Mouse (Mus musculus): ENCODE results near the gene Gm8653. TPM values are rescaled to one million over a fixed set of nuclear protein-coding genes. Genes with fewer than 3 reads are reported as not detected.
"Not testable (repeated sequence)": the region's sequence is repeated elsewhere in the genome, so short reads cannot be mapped to it uniquely, and the experiment has no call there.

Gm8653 gene
- polyA plus RNA-seq (2015; fragmentation: Nextera tagmentation; extraction: Ambion mirVana): not detected in 2 replicates

DNA sequence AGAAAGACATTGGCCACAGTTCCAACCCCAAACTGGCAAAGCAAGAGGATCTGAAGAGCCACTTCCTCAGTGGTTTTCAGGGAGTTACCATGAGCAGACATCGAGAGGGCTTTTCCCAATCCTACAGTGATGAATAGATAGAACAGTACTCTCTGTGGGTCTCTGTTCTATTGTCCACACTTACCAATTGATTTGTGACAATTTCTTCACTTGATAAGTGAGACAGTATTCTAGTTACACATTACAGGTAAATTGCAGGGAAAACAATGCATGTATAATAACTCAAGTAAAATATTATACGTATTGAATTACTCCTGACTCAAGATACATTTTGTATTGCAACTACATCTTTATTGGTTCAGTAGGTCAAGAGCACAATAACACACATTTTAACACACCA is at the start of gene Gm8653:
Gm8653 (minus strand) TSS at position 101 of the 400 bp plus-strand sequence.
- H3K9me3 ChIP-seq; H3K27me3 ChIP-seq; H3K36me3 ChIP-seq; H3K4me3 ChIP-seq; H3K4me1 ChIP-seq; H3K9ac ChIP-seq (replicated peaks); H3K4me2 ChIP-seq (replicated peaks); H3K27ac ChIP-seq (replicated peaks); ATAC-seq (replicated peaks): not testable (repeated sequence)
- WGBS: no CpG with 5 or more reads among the region's 2 CpGs

GRCm38 (mm10) chr7:22229384-22229783 is 28.3 kb upstream of the Gm8653 start, which contains the start of gene Gm8453:
TSS of gene Gm8453 (minus strand) at chr7:22229484.
- 18% methylated on average over 2 of the region's 2 CpGs for WGBS
- not testable (repeated sequence) for ATAC-seq (replicated peaks); H3K9me3 ChIP-seq

DNA sequence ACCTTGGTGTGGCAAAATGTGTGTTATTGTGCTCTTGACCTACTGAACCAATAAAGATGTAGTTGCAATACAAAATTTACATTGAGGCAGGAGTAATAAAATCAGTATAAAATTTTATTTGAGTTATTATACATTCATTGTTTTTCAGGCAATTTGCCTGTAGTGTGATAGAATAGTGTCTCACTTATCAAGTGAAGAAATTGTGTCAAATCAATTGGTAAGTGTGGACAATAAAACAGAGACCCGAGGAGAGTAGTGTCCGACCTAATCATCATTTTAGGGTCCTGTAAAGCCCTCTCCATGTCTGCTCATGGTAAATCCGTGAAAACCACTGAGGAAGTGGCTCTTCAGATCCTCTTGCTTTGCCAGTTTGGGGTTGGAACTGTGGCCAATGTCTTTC is 12.0 kb downstream of the Gm8653 start, which contains the start of gene Vmn1r143:
Vmn1r143 (plus strand) TSS at position 301 of the 400 bp plus-strand sequence.
- H3K4me2 ChIP-seq (replicated peaks); H3K9ac ChIP-seq (replicated peaks); H3K36me3 ChIP-seq; H3K4me3 ChIP-seq; H3K9me3 ChIP-seq; H3K27me3 ChIP-seq; H3K27ac ChIP-seq (replicated peaks); ATAC-seq (replicated peaks); H3K4me1 ChIP-seq: not testable (repeated sequence)
- WGBS: no CpG with 5 or more reads among the region's 3 CpGs

More at GRCm38 (mm10) chr7:22229384-22229783, 28.3 kb upstream of the Gm8653 start, which contains the start of gene Gm8453:
- not testable (repeated sequence) for H3K36me3 ChIP-seq; H3K9ac ChIP-seq (replicated peaks); H3K4me1 ChIP-seq; H3K27ac ChIP-seq (replicated peaks); H3K27me3 ChIP-seq; H3K4me2 ChIP-seq (replicated peaks); H3K4me3 ChIP-seq

DNA sequence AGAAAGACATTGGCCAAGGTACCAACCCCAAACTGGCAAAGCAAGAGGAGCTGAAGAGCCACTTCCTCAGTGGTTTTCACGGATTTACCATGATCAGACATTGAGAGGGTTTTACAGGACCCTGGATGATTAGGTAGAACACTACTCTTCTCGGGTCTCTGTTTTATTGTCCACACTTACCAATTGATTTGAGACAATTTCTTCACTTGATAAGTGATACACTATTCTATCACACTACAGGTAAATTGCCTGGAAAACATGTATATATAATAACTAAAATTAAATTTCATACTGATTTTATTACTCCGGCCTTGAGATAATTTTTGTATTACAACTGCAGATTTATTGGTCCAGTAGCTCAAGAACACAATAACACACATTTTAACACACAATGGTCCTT is 37.1 kb downstream of the Gm8653 start, which contains the start of gene Vmn1r142:
Vmn1r142 (minus strand) TSS at position 101 of the 400 bp plus-strand sequence.
- H3K4me3 ChIP-seq; H3K9me3 ChIP-seq; H3K9ac ChIP-seq (replicated peaks); H3K4me2 ChIP-seq (replicated peaks); H3K36me3 ChIP-seq; H3K4me1 ChIP-seq; H3K27ac ChIP-seq (replicated peaks); H3K27me3 ChIP-seq; ATAC-seq (replicated peaks): not testable (repeated sequence)
- no CpG with 5 or more reads among the region's 3 CpGs for WGBS

Other genes with a start within 250 kb of the Gm8653 start
- gene Vmn1r137, start 206.7 kb downstream of the Gm8653 start, polyA plus RNA-seq (2015; fragmentation: Nextera tagmentation; extraction: Ambion mirVana): not detected in 2 replicates
- gene Vmn1r138, start 172.4 kb downstream of the Gm8653 start, polyA plus RNA-seq (2015; fragmentation: Nextera tagmentation; extraction: Ambion mirVana): not detected in 2 replicates
- gene Gm6176, start 145.0 kb downstream of the Gm8653 start, polyA plus RNA-seq (2015; fragmentation: Nextera tagmentation; extraction: Ambion mirVana): not detected in 2 replicates
- not detected in 2 replicates for gene Vmn1r139, start 132.2 kb downstream of the Gm8653 start, polyA plus RNA-seq (2015; fragmentation: Nextera tagmentation; extraction: Ambion mirVana)
- not detected in 2 replicates for gene Gm16451, start 83.0 kb downstream of the Gm8653 start, polyA plus RNA-seq (2015; fragmentation: Nextera tagmentation; extraction: Ambion mirVana)
- gene Gm10666, start 66.5 kb downstream of the Gm8653 start, polyA plus RNA-seq (2015; fragmentation: Nextera tagmentation; extraction: Ambion mirVana): not detected in 2 replicates
- not detected in 2 replicates for gene Vmn1r142, start 37.2 kb downstream of the Gm8653 start, polyA plus RNA-seq (2015; fragmentation: Nextera tagmentation; extraction: Ambion mirVana)
- not detected in 2 replicates for gene Vmn1r143, start 11.9 kb downstream of the Gm8653 start, polyA plus RNA-seq (2015; fragmentation: Nextera tagmentation; extraction: Ambion mirVana)
- not detected in 2 replicates for gene Gm8453, start 28.2 kb upstream of the Gm8653 start, polyA plus RNA-seq (2015; fragmentation: Nextera tagmentation; extraction: Ambion mirVana)
- gene Gm4187, start 128.5 kb upstream of the Gm8653 start, polyA plus RNA-seq (2015; fragmentation: Nextera tagmentation; extraction: Ambion mirVana): not detected in 2 replicates
- gene Gm8660, start 169.8 kb upstream of the Gm8653 start, polyA plus RNA-seq (2015; fragmentation: Nextera tagmentation; extraction: Ambion mirVana): not detected in 2 replicates
- not detected in 2 replicates for gene Vmn1r148, start 212.3 kb upstream of the Gm8653 start, polyA plus RNA-seq (2015; fragmentation: Nextera tagmentation; extraction: Ambion mirVana)
- not detected in 2 replicates for gene Vmn1r149, start 237.0 kb upstream of the Gm8653 start, polyA plus RNA-seq (2015; fragmentation: Nextera tagmentation; extraction: Ambion mirVana)

Data from forebrain, embryonic 15.5 days (tissue).